Mouse (Mus musculus): ENCODE measurements at regions not wholly inside any gene's neighbourhood (a gene's known extent, or its start where the extent isn't known, plus 50 kb on each side); places are given as distances from the start of the nearest gene placed in this dataset.
A peak's percentile ranks its signal among the peaks of the same experiment; 100 is the strongest.

DNA sequence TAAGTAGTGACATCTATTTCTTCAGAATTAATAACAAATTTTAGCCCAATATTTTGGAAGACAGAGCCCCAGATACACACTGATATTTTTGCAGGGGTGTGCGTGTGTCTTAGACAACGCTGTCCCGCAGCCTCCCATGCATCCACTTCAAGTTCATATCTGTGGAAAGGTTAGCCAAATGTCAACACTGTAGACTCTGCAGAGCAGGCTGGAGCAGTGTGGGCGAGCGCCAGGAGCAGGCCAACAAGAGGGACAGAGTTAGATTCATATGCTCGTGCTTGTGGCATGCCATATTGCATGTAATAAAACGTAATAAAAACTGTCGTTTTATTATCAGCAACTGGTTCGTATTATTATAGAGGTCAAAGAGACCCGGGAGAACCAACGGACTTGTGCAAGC is 57.3 kb upstream of the Rxfp2 start:
- Histone ChIP-seq H3K9ac (no peak overlapping the region), H3K4me2 (replicated peaks) (no peak overlapping the region), H3K27me3 (no peaks in the 10 kb centered on the region), H3K4me3 (no peak overlapping the region), H3K4me1 (peaks cover 26% of the 10 kb centered on the region), H3K36me3 (no peaks in the 10 kb centered on the region), H3K27ac (no peak overlapping the region), H3K9me3 (peaks cover 12% of the 10 kb centered on the region; the same call in 1 of the 2 replicates)
- 53% methylated on average over 11 of the region's 11 CpGs for WGBS
- ATAC-seq (ENCODE audit: low FRiP score, low read depth), result peak; percentile 72

DNA sequence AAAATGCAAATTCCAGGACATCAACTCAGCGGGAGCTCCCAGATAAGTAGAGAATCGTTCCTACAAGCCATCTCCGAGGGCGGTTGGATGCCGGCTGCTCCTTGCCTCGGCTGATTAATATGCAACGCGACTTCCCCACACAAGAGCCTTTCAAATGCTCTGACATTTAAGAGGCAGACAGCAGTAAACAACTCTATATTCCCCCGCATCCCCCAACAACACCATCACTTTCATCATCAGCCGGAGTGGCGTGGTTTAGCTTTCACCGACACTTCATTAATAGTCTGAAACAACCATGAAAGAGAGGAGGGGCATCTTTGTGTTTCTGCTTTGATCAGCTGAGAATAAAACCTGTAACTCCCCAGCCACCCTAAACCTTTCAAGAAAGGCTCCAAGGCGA is 53.7 kb upstream of the Rxfp2 start:
- 8% methylated on average over 13 of the region's 13 CpGs for WGBS
- Histone ChIP-seq H3K4me3 (peak overlapping the region; percentile 12), H3K4me2 (replicated peaks) (peak overlapping the region; percentile 42)

More for the DNA sequence above, 53.7 kb upstream of the Rxfp2 start:
- Histone ChIP-seq H3K27ac (no peak overlapping the region), H3K4me1 (peaks cover 30% of the 10 kb centered on the region), H3K27me3 (no peaks in the 10 kb centered on the region), H3K9ac (no peak overlapping the region), H3K36me3 (no peaks in the 10 kb centered on the region), H3K9me3 (peaks cover 5% of the 10 kb centered on the region; the same call in 1 of the 2 replicates)
- no peak for ATAC-seq (ENCODE audit: low FRiP score, low read depth)
